Mouse (Mus musculus): Measurements from ENCODE around the gene Sos1. TPM values are rescaled to one million over a fixed set of nuclear protein-coding genes. Genes with fewer than 3 reads are reported as not detected.

Sos1 gene
- total RNA-seq, 2 experiments from 2014 or later: 10.6 to 13.4 TPM

Other genes starting within 250 kb of the Sos1 start
- gene Morn2, start 190.2 kb downstream of the Sos1 start, total RNA-seq (2021): 10 to 100 TPM; 14.7 TPM
- 1 to 10 TPM; 5.8 to 6.9 TPM for gene Dhx57, start 190.0 kb downstream of the Sos1 start, total RNA-seq (2021)
- under 1 TPM in 1 of 2 experiments, not detected in 1; 0.46 TPM for gene Arhgef33, start 173.0 kb downstream of the Sos1 start, total RNA-seq (2021)
- not detected for gene Gm10190, start 106.9 kb downstream of the Sos1 start, total RNA-seq (2021)
- under 1 TPM in 1 of 2 experiments, not detected in 1; 0.08 TPM for gene Cdkl4, start 97.4 kb upstream of the Sos1 start, total RNA-seq (2021)
- 10 to 100 TPM; 23.6 to 25.2 TPM for gene Map4k3, start 248.0 kb upstream of the Sos1 start, total RNA-seq (2021)